Mouse (Mus musculus) hindbrain, embryonic 14.5 days (tissue): ENCODE data around the gene Cntnap1. TPM values are rescaled to one million over a fixed set of nuclear protein-coding genes. Genes with fewer than 3 reads are reported as not detected.

ENCODE experiments used
- ATAC-seq: fragments of 200-750 bp; cut with Nextera tagmentation; 2 replicates; pipeline ENCODE4 v1.8.0; 2017; ENCODE audit warnings: moderate number of reproducible peaks, mild to moderate bottlenecking, moderate TSS enrichment, moderate library complexity; ENCODE audit not compliant: low FRiP score
- DNase-seq: peaks from one replicate; pipeline ENCODE4 v3.0.0-alpha.2; 2015; ENCODE audit warnings: low spot score
- H3K27ac ChIP-seq: fragments of 300-500 bp; sonication (generic); 2 replicates; pipeline ENCODE4 v1.5.1; 2014; ENCODE audit warnings: mild to moderate bottlenecking, moderate library complexity
- H3K27me3 ChIP-seq: fragments of 300-500 bp; sonication (generic); 2 replicates; pipeline ENCODE4 v1.6.1; 2014; ENCODE audit warnings: mild to moderate bottlenecking, low read length, mixed read lengths; ENCODE audit not compliant: control insufficient read depth, insufficient read depth
- H3K36me3 ChIP-seq: fragments of 300-500 bp; sonication (generic); replicated peaks from 2 replicates; pipeline ENCODE4 v1.6.1; 2014; ENCODE audit not compliant: control insufficient read depth, insufficient read depth
- H3K4me1 ChIP-seq: fragments of 300-500 bp; sonication (generic); replicated peaks from 2 replicates; pipeline ENCODE4 v1.6.1; 2014; ENCODE audit warnings: antibody characterized with exemption, low read length, mixed read lengths; ENCODE audit not compliant: control insufficient read depth, insufficient read depth
- H3K4me2 ChIP-seq: fragments of 300-500 bp; sonication (generic); replicated peaks from 2 replicates; pipeline ENCODE4 v1.6.1; 2014; ENCODE audit warnings: mild to moderate bottlenecking, moderate library complexity
- H3K4me3 ChIP-seq: fragments of 300-500 bp; sonication (generic); replicated peaks from 2 replicates; pipeline ENCODE4 v1.5.1; 2014; ENCODE audit warnings: mild to moderate bottlenecking, low read length
- H3K9ac ChIP-seq: fragments of 300-500 bp; sonication (generic); 2 replicates; pipeline ENCODE4 v1.6.1; 2014
- H3K9me3 ChIP-seq: fragments of 300-500 bp; sonication (generic); 2 replicates; pipeline ENCODE4 v1.6.1; 2016; ENCODE audit warnings: low read length; ENCODE audit not compliant: control insufficient read depth
- WGBS: fragments of 180-500 bp; shearing (Covaris S2); extraction: QIAGEN DNeasy Blood & Tissue Kit; methylation state at CpG from one replicate; pipeline ENCODE4 v1.1.7; 2014; 5-methylcytosine and 5-hydroxymethylcytosine counted together
- microRNA-seq: library from miRNA; unstranded; fragments of <30 nt; microRNA quantifications from one replicate; pipeline ENCODE4, GENCODE M21; 2016
- polyA plus RNA-seq: library from polyadenylated mRNA; unstranded; fragments of >200 nt; fragmentation: Nextera tagmentation; extraction: Ambion mirVana; gene quantifications from 2 replicates; pipeline ENCODE4 v1.2.1, GENCODE M21; 2014

Cntnap1 gene
- polyA plus RNA-seq, 1 experiment from 2014 or later: 6.5 TPM

DNA sequence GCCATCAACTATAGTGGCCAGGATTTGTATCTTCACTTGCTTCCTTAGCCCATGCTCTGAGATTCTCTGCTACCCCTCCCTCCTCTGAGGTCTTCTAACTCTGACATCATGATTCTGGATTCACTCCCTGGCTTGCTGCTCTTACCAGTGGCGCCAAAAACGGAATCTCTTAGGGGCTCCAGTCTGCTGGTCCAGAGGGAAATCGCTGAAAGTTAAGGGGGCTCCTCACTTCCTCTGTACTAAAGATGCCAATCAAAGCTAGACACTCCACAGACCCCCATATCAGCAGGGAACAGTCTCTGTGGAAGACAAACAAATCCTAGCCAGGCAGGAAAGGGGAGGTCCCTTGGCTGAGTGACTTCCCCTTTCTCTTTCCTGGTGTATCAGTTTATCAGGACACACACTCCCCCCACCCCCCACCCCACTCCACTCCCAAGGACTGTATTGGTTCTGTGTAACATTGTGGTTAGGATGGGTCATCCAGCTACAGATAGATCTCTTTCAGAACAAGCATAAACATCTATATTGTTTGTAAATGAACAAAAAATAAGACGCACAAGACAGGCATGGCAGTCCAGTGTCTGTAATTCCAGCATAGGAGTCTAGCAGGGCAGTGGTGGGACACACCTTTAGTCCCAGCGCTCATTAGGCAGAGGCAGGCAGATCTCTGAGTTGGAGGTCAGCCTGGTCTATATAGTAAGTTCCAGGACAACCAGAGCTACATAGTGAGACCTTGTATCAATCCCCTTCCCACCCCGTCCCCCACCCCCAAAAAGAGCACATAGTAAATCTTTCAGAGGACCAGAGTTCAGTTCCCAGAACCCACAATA lies 61.9 kb downstream of the Cntnap1 start:
- Histone ChIP-seq H3K36me3 (no peaks in the 10 kb centered on the region), H3K4me2 (peak overlapping the region; percentile 23; the same call in 1 of the 2 replicates), H3K4me1 (no peaks in the 10 kb centered on the region), H3K9me3 (no peaks in the 10 kb centered on the region), H3K4me3 (no peak overlapping the region), H3K27ac (peak overlapping the region; percentile 72), H3K9ac (no peak overlapping the region), H3K27me3 (no peaks in the 10 kb centered on the region)
- DNase-seq (no peak), ATAC-seq (no peak)
- 58% methylated on average over 6 of the region's 6 CpGs for WGBS

DNA sequence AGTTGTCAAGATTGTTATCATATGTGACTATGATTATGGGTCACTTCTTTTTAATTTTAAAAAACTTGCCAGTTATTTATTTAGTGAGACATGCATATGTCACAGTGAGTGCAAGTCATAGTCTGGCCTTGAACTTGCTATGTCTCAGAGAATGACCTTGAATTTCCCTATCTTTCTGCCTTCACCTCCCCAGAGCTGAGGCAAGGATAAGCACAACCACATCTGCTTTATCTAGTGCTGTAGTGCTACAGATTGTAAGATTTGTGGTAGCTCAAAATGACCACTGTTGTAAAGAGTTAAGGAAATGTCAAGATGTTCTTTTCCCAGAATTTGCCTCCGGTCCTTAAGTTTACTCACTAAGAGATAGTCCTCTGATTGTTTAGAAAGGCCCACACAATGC lies 62.9 kb downstream of the Cntnap1 start:
- Histone ChIP-seq H3K36me3 (no peaks in the 10 kb centered on the region), H3K4me3 (no peak overlapping the region), H3K4me1 (no peaks in the 10 kb centered on the region), H3K9me3 (no peaks in the 10 kb centered on the region), H3K9ac (no peak overlapping the region), H3K27ac (no peak overlapping the region), H3K27me3 (no peaks in the 10 kb centered on the region), H3K4me2 (no peak overlapping the region)
- 78% methylated on average over 1 of the region's 1 CpGs for WGBS
- DNase-seq: no peak
- no peak for ATAC-seq

GRCm38 (mm10) chr11:101234124-101234523 lies 63.8 kb downstream of the Cntnap1 start:
- H3K27ac ChIP-seq: no peak overlapping the region
- no peak for DNase-seq
- no peak for ATAC-seq
- H3K4me1 ChIP-seq: no peaks in the 10 kb centered on the region
- no peaks in the 10 kb centered on the region for H3K9me3 ChIP-seq
- no peaks in the 10 kb centered on the region for H3K36me3 ChIP-seq
- no peak overlapping the region for H3K9ac ChIP-seq
- no peak overlapping the region for H3K4me2 ChIP-seq
- no peaks in the 10 kb centered on the region for H3K27me3 ChIP-seq
- no peak overlapping the region for H3K4me3 ChIP-seq

DNA sequence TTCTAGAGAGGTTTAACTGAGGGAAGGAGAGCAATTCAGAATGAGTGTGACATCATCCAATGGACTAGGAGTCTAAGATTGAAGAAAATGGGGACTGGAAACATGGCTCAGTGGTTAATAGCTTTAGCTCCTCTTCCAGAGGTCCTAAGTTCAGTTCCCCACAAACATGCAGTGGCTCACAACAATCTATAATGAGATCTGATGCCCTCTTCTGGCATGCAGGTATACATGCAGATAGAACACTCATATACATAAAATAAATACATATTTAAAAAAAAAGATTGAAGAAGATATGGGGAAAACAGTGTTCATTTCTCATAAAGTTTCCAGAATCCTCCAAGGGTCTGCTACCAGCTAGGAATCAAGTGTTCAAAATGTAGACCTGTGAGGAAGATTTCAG lies 65.1 kb downstream of the Cntnap1 start:
- no peaks in the 10 kb centered on the region for H3K27me3 ChIP-seq

GRCm38 (mm10) chr11:101236782-101237181 lies 66.5 kb downstream of the Cntnap1 start:
- no peak for ATAC-seq
- no peaks in the 10 kb centered on the region for H3K9me3 ChIP-seq
- no peaks in the 10 kb centered on the region for H3K27me3 ChIP-seq
- H3K27ac ChIP-seq: no peak overlapping the region
- DNase-seq: no peak
- H3K4me2 ChIP-seq: no peak overlapping the region
- H3K4me3 ChIP-seq: no peak overlapping the region
- no peaks in the 10 kb centered on the region for H3K4me1 ChIP-seq
- H3K9ac ChIP-seq: no peak overlapping the region
- 95% methylated on average over 5 of the region's 5 CpGs for WGBS
- no peaks in the 10 kb centered on the region for H3K36me3 ChIP-seq

More for the DNA sequence above, 65.1 kb downstream of the Cntnap1 start:
- Histone ChIP-seq H3K9me3 (no peaks in the 10 kb centered on the region), H3K4me2 (no peak overlapping the region), H3K4me1 (no peaks in the 10 kb centered on the region), H3K9ac (no peak overlapping the region), H3K4me3 (no peak overlapping the region), H3K27ac (no peak overlapping the region), H3K36me3 (no peaks in the 10 kb centered on the region)
- no peak for ATAC-seq
- DNase-seq: no peak

GRCm38 (mm10) chr11:101238071-101238647 lies 67.8 kb downstream of the Cntnap1 start:
- no peaks in the 10 kb centered on the region for H3K4me1 ChIP-seq

More at GRCm38 (mm10) chr11:101238071-101238647, 67.8 kb downstream of the Cntnap1 start:
- Histone ChIP-seq H3K4me3 (no peak overlapping the region), H3K4me2 (no peak overlapping the region), H3K27ac (no peak overlapping the region), H3K27me3 (no peaks in the 10 kb centered on the region), H3K9me3 (no peaks in the 10 kb centered on the region), H3K9ac (no peak overlapping the region), H3K36me3 (no peaks in the 10 kb centered on the region)
- ATAC-seq: no peak
- DNase-seq: no peak
- WGBS: 62% methylated on average over 5 of the region's 5 CpGs

Small RNA genes lying within 50 kb of the gene (microRNA-seq; reads per million reads assigned to microRNA genes)
- not detected for gene Gm27626

Other genes starting within 250 kb of the Cntnap1 start
- gene Stat3, start 231.0 kb upstream of the Cntnap1 start, polyA plus RNA-seq: 49.1 and 50.6 TPM in 2 replicates
- gene Cavin1, start 199.6 kb upstream of the Cntnap1 start, polyA plus RNA-seq: 20.1 and 21.1 TPM in 2 replicates
- gene Atp6v0a1, start 161.1 kb upstream of the Cntnap1 start, polyA plus RNA-seq: 143 and 152 TPM in 2 replicates
- gene Naglu, start 100.5 kb upstream of the Cntnap1 start, polyA plus RNA-seq: 10.2 and 11.3 TPM in 2 replicates
- 0.31 TPM in 1 of 2 replicates, not detected in the other for gene Hsd17b1, start 92.1 kb upstream of the Cntnap1 start, polyA plus RNA-seq
- gene Coasy, start 88.0 kb upstream of the Cntnap1 start, polyA plus RNA-seq: 37.2 and 45.3 TPM in 2 replicates
- 84.0 and 86.6 TPM in 2 replicates for gene Mlx, start 83.2 kb upstream of the Cntnap1 start, polyA plus RNA-seq
- 16.4 and 20.7 TPM in 2 replicates for gene Psmc3ip, start 75.1 kb upstream of the Cntnap1 start, polyA plus RNA-seq
- 13.0 and 14.2 TPM in 2 replicates for gene Retreg3, start 50.6 kb upstream of the Cntnap1 start, polyA plus RNA-seq
- 64.0 and 64.1 TPM in 2 replicates for gene Tubg1, start 50.6 kb upstream of the Cntnap1 start, polyA plus RNA-seq
- 48.6 and 50.6 TPM in 2 replicates for gene Tubg2, start 14.6 kb upstream of the Cntnap1 start, polyA plus RNA-seq
- gene Plekhh3, start 828 bp downstream of the Cntnap1 start, polyA plus RNA-seq: 7.7 and 9.5 TPM in 2 replicates
- 0.23 and 0.25 TPM in 2 replicates for gene Ccr10, start 4.9 kb downstream of the Cntnap1 start, polyA plus RNA-seq
- 26.9 and 37.2 TPM in 2 replicates for gene Ezh1, start 55.9 kb downstream of the Cntnap1 start, polyA plus RNA-seq
- gene Ramp2, start 75.5 kb downstream of the Cntnap1 start, polyA plus RNA-seq: 102 and 117 TPM in 2 replicates
- gene Vps25, start 83.2 kb downstream of the Cntnap1 start, polyA plus RNA-seq: 122 and 133 TPM in 2 replicates
- 5.3 and 6.0 TPM in 2 replicates for gene Wnk4, start 90.0 kb downstream of the Cntnap1 start, polyA plus RNA-seq
- 0.42 and 0.91 TPM in 2 replicates for gene Cntd1, start 108.5 kb downstream of the Cntnap1 start, polyA plus RNA-seq
- gene Coa3, start 108.6 kb downstream of the Cntnap1 start, polyA plus RNA-seq: 242 and 256 TPM in 2 replicates
- 172 and 176 TPM in 2 replicates for gene Becn1, start 131.8 kb downstream of the Cntnap1 start, polyA plus RNA-seq
- gene Psme3, start 145.7 kb downstream of the Cntnap1 start, polyA plus RNA-seq: 89.7 and 97.3 TPM in 2 replicates
- 1.3 and 1.6 TPM in 2 replicates for gene Aoc2, start 154.5 kb downstream of the Cntnap1 start, polyA plus RNA-seq
- gene Aoc3, start 160.1 kb downstream of the Cntnap1 start, polyA plus RNA-seq: 0.21 and 0.28 TPM in 2 replicates
- not detected in 2 replicates for gene G6pc, start 197.0 kb downstream of the Cntnap1 start, polyA plus RNA-seq
- gene Aarsd1, start 247.1 kb downstream of the Cntnap1 start, polyA plus RNA-seq: 82.4 and 85.3 TPM in 2 replicates